31 mouse cellular contexts compared by ENCODE assay signal in genomic region chr2:116232793-116233192, GRCm38 (mm10).
"Had no signal": no experiment of that assay in that cellular context is flagged by ENCODE, and none has a peak within 500 bp of the region (broad histone marks: within the 10 kb centered on the region; RNA-seq: fewer than 3 reads in every experiment).

No protein-coding gene starts in this region.

- H3K27ac ChIP-seq: limb, embryonic 10.5 days; limb, embryonic 12.5 days; limb, embryonic 13.5 days; limb, embryonic 15.5 days; liver, embryonic 13.5 days; liver, embryonic 14.5 days; liver, embryonic 15.5 days; lung, embryonic 15.5 days; macrophage; midbrain, embryonic 10.5 days; midbrain, embryonic 12.5 days; midbrain, embryonic 13.5 days; midbrain, embryonic 15.5 days; neural tube, embryonic 12.5 days had no signal

- H3K36me3 ChIP-seq: limb, embryonic 10.5 days; limb, embryonic 12.5 days; limb, embryonic 13.5 days; limb, embryonic 15.5 days; liver, embryonic 13.5 days; liver, embryonic 15.5 days; lung, embryonic 15.5 days; midbrain, embryonic 10.5 days; midbrain, embryonic 12.5 days; midbrain, embryonic 13.5 days; midbrain, embryonic 15.5 days; neural tube, embryonic 12.5 days had no signal

- H3K9ac ChIP-seq: limb, embryonic 12.5 days; limb, embryonic 13.5 days; limb, embryonic 15.5 days; liver, embryonic 13.5 days; liver, embryonic 14.5 days; liver, embryonic 15.5 days; liver, postnatal 0 days; lung, embryonic 14.5 days; lung, embryonic 15.5 days; midbrain, embryonic 12.5 days; midbrain, embryonic 13.5 days; midbrain, embryonic 15.5 days; neural tube, embryonic 12.5 days had no signal

- H3K27me3 ChIP-seq: limb, embryonic 12.5 days; limb, embryonic 13.5 days; limb, embryonic 15.5 days; liver, embryonic 13.5 days; liver, embryonic 15.5 days; lung, embryonic 15.5 days; megakaryocyte, embryonic 14.5 days; midbrain, embryonic 12.5 days; midbrain, embryonic 13.5 days; midbrain, embryonic 15.5 days; neural tube, embryonic 12.5 days had no signal

- ATAC-seq: liver, postnatal 0 days; lung, postnatal 0 days; midbrain, embryonic 13.5 days; midbrain, embryonic 15.5 days; midbrain, embryonic 16.5 days had no signal

- H3K4me3 ChIP-seq: limb, embryonic 10.5 days; limb, embryonic 12.5 days; limb, embryonic 13.5 days; limb, embryonic 15.5 days; liver, embryonic 13.5 days; liver, embryonic 15.5 days; lung, embryonic 15.5 days; megakaryocyte, embryonic 14.5 days; midbrain, embryonic 10.5 days; midbrain, embryonic 12.5 days; midbrain, embryonic 13.5 days; midbrain, embryonic 15.5 days; myocyte; neural tube, embryonic 12.5 days had no signal

- H3K4me2 ChIP-seq: limb, embryonic 12.5 days; limb, embryonic 13.5 days; limb, embryonic 15.5 days; liver, embryonic 11.5 days; liver, embryonic 13.5 days; liver, embryonic 15.5 days; lung, embryonic 14.5 days; lung, embryonic 15.5 days; midbrain, embryonic 11.5 days; midbrain, embryonic 12.5 days; midbrain, embryonic 13.5 days; midbrain, embryonic 15.5 days; neural tube, embryonic 12.5 days had no signal

- H3K9me3 ChIP-seq: limb, embryonic 10.5 days; limb, embryonic 12.5 days; limb, embryonic 13.5 days; limb, embryonic 15.5 days; liver, embryonic 13.5 days; liver, embryonic 15.5 days; lung, embryonic 15.5 days; midbrain, embryonic 10.5 days; midbrain, embryonic 12.5 days; midbrain, embryonic 13.5 days; midbrain, embryonic 15.5 days; neural tube, embryonic 12.5 days had no signal

- H3K4me1 ChIP-seq: limb, embryonic 10.5 days; limb, embryonic 12.5 days; limb, embryonic 13.5 days; limb, embryonic 15.5 days; liver, embryonic 13.5 days; liver, embryonic 15.5 days; lung, embryonic 15.5 days; megakaryocyte, embryonic 14.5 days; midbrain, embryonic 10.5 days; midbrain, embryonic 12.5 days; midbrain, embryonic 13.5 days; midbrain, embryonic 15.5 days; neural tube, embryonic 12.5 days had no signal

- DNase-seq: left cerebral cortex, postnatal 4 days; liver; liver, embryonic 13.5 days; liver, postnatal 0 days; lung, adult 18-20 months; lung, adult 2 months; lung, embryonic 14.5 days; lung, postnatal 10 days; lung, postnatal 14 days; lung, postnatal 36 days; lung, postnatal 4 days; midbrain, embryonic 14.5 days had no signal
